Mouse (Mus musculus) brain, embryonic 14.5 days (tissue): ENCODE data around the gene Hist1h4m. TPM values are rescaled to one million over a fixed set of nuclear protein-coding genes. Genes with fewer than 3 reads are reported as not detected.
"Not testable (repeated sequence)": the region's sequence is repeated elsewhere in the genome, so short reads cannot be mapped to it uniquely, and the experiment has no call there.

Source experiments
- DNase-seq: peaks from one replicate; pipeline ENCODE4 v3.0.0-alpha.2; 2011; ENCODE audit warnings: low read depth
- CTCF ChIP-seq: fragments of 200-500 bp; IDR thresholded peaks from 2 replicates; pipeline ENCODE4 v1.5.1; 2012; ENCODE audit warnings: inconsistent platforms, mild to moderate bottlenecking, moderate library complexity, borderline replicate concordance; ENCODE audit not compliant: insufficient read depth, insufficient read length; ENCODE audit errors: extremely low read depth
- POLR2A ChIP-seq: fragments of 200-500 bp; IDR thresholded peaks from 2 replicates; pipeline ENCODE4 v1.6.1; 2012; ENCODE audit warnings: mild to moderate bottlenecking, inconsistent platforms, borderline replicate concordance; ENCODE audit not compliant: poor library complexity, insufficient read depth, insufficient read length, severe bottlenecking; ENCODE audit errors: extremely low read depth
- polyA plus RNA-seq: library from polyadenylated mRNA; depleted of rRNA; stranded (reverse); fragments of >200 nt; gene quantifications from 2 replicates; pipeline ENCODE4 v1.2.3, GENCODE M21; 2012; rRNA removed

Gene Hist1h4m
- not detected in 2 replicates for polyA plus RNA-seq

DNA sequence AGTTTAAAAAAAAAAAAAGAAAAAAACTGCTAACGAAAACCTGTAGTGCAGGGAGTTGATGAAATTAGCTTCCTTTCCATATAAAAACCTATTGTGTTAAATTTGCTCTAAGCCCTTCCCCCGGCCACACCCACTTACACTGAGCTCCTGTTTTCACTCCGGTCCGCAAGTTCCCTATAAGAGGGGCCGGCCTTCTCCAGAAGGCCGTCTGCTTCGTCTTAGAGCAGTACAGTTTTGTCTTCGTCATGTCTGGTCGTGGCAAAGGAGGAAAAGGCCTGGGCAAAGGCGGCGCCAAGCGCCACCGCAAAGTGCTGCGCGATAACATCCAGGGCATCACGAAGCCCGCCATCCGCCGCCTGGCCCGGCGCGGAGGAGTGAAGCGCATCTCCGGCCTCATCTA lies at the start of gene Hist1h4m:
Gene Hist1h4m (plus strand): TSS at position 208 of the 400 bp plus-strand sequence.
- DNase-seq: not testable (repeated sequence)

DNA sequence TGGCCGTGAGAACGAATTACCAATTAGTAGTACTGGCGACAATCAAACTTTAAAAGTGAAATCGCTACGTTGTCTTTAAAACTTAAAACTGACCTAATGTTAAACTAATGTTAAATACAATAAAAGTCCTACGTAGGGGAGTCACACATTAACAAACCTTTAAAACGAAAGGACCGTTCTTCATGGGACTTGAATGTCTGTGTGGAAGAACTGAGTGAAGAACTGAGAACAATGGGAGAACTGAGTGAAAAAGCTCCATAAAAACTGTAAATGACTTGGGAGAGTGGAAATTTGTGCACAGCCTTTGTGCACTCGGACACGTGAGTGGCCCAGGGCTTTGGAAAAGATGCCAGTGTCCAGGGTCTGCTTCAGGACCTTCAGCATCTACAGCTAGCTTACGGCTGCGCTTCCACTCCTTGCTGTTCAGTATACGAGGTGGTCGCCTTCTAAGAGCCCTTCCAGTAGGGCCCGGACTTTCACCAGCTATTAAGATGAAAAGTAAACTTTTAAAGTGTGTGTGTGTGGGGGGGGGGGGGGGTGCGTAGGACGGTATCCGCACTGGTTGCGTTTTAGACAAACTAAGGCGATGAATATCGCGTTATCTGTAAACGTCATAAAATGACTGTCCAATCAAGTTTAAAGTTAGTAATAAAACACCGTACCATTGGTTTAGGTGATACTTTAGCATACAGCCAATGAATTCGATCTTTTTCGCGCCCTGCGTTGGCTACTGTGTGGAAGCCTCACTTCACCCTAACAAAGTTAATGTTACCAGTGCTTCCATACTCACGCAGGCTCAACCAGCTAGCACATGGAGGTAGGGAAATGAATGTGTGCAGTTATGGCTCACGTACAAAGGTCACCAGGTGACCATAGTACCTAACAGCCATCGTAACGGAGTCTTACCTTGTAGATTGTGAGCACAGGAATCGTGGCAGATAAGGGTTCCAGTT lies 32.5 kb upstream of the Hist1h4m start:
- peak; percentile 97 for DNase-seq
- TF ChIP-seq POLR2A: peak; percentile 17; the same call in 1 of the 2 replicates
- TF ChIP-seq CTCF: no peak

DNA sequence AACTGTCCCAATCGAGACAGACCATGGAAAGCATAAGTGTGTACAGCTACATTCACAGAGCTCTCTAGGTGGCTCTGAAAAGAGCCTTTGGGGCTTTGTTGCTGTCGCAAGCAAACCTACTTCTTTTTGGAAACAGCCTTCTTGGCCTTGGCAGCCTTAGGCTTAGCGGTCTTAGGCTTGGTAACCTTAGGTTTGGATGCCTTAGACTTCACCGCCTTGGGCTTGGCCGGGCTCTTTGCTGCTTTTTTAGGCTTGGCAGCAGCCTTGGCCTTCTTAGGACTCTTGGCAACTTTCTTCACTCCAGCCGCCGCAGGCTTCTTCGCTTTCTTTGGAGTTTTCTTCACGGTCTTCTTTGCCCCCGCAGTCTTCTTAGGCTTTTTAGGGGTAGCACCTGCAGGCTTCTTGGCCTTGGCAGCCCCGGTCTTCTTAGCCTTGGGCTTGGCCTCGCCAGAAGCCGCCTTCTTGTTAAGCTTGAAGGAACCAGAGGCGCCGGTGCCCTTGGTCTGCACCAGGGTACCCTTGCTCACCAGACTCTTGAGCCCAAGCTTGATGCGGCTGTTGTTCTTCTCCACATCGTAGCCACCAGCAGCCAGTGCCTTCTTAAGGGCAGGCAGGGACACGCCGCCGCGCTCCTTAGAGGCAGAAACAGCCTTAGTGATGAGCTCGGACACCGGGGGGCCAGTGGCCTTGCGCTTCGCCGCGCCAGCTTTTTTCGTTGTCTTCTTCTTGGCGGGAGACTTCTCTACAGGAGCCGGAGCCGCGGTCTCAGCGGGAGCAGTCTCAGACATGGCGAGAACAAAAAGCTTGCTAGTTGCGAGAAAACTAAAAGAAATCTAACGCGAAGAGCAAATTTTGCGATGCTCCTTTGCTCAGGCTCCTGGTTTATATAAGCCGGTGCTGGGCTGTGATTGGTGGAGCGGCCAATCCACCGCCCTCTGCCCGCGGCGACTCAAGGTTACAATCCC lies 31.5 kb upstream of the Hist1h4m start, which contains the start of gene Hist1h1b:
Gene Hist1h1b (minus strand): TSS at position 859 of the 965 bp plus-strand sequence.
- TF ChIP-seq CTCF: no peak
- TF ChIP-seq POLR2A: peak; percentile 27; the same call in 1 of the 2 replicates
- peak; percentile 91 for DNase-seq

DNA sequence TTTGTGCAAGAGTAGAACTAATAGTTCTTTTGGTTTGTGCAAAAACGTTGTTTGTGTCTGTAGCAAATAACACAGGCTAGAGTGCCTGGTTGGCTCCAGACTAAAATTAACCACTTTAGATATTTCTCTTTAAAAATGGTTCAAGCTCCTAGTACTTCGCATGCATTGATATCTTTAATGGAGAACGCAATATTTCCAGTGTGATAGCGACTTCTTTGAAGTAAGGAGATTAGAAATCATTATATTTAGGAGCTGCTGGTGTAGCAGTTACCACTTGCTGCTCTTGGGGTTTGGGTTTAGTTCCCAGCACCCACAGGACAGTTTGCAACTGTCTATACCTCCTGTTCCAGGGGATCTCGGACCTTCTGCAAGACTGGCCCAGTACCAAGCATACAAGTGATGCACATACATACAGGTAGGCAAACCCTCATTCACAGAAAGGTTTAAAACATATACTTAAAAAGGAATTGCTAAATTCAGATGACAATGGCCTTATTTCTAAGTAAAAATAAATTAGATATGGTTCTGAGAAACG lies 30.5 kb upstream of the Hist1h4m start:
- no peak for DNase-seq
- TF ChIP-seq POLR2A: no peak
- no peak for TF ChIP-seq CTCF

DNA sequence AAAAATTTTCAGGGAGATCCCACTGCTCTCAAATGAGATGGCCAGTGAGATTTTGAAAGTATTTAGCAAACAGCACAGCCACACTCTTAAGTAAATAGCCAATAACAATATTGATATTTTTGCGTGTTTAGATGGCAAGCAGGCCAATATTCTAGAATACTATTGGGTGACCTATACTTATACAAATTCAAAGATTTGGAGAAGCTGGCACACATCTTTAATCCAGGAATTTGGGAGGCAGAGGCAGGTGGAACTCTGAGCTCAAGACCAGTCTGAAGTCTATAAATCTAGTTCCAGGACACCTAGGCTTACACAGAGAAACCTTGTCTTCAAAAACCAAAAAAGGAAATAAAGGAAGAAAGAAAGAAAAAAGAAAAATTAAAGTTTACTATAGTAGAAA lies 29.9 kb upstream of the Hist1h4m start:
- no peak for TF ChIP-seq CTCF
- TF ChIP-seq POLR2A: no peak
- no peak for DNase-seq

DNA sequence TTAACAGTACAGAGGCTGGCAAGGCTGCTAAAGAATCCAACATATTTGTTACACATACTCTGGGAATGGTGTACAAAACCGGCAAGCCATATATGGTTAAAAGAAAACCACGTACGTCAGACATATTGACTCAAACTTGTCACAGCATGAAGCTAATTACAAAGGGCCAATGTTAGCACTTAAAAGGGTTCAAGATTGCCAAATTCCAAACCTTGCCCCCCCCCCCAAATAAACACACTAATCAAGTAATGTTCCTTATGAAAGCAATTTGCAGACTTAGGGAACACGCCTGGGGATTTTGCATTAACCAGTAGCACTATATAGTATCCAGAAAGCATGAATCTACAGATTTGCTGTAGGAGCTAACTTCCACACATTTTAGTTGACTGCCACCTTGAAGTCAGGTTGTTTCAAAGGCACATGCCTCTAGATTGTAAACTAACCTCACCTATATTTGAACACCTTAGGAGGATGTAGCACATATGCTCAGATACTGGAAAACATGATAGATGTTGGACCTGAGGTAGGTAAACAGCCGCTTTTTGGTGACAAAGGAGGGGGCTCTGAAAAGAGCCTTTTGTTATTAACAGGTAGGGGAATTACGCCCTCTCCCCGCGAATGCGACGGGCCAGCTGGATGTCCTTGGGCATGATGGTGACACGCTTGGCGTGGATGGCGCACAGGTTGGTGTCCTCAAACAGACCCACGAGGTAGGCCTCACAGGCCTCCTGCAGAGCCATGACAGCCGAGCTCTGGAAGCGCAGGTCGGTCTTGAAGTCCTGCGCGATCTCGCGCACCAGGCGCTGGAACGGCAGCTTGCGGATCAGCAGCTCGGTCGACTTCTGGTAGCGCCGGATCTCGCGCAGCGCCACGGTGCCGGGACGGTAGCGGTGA lies 28.9 kb upstream of the Hist1h4m start:
- peak; percentile 77 for DNase-seq

DNA sequence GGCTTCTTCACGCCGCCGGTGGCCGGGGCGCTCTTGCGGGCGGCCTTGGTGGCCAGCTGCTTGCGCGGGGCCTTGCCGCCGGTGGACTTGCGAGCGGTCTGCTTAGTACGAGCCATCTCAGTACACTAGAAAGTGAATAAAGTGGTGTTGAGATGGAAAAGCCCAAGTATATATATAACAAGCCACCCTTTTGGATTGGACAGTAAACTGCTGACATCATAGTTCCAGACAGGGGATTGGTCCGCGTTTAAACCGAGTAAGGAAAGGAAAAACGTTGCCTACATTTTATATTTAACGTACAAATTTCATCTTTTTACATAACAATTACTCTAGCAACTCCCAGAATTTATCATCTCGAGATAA lies 28.3 kb upstream of the Hist1h4m start, which contains the start of gene Hist1h3i:
Gene Hist1h3i (minus strand): TSS at position 116 of the 363 bp plus-strand sequence.
- DNase-seq: peak; percentile 98
- no peak for TF ChIP-seq CTCF
- TF ChIP-seq POLR2A: peak; percentile 3; the same call in 1 of the 2 replicates

DNA sequence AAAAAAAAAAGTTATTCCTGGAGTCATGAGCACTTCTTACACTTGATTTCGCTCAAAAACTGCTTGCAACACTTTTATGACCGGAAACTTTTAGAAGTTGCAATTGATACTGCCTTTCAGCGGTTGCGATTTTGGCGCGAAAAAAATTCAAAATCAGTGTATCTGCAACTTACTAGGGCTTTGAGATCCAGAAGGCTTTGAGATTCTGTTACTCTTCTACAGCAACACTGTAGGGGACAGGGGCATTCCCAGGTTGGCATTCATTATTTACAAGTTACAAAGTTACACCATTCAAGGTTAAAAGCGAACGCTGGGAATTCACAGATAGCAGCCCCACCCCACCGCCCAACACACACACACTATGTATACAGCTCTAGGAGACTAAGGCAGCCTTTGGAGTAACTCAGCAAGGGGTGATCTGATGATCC lies 27.8 kb upstream of the Hist1h4m start:
- DNase-seq: peak; percentile 76
- TF ChIP-seq CTCF: no peak
- no peak for TF ChIP-seq POLR2A

DNA sequence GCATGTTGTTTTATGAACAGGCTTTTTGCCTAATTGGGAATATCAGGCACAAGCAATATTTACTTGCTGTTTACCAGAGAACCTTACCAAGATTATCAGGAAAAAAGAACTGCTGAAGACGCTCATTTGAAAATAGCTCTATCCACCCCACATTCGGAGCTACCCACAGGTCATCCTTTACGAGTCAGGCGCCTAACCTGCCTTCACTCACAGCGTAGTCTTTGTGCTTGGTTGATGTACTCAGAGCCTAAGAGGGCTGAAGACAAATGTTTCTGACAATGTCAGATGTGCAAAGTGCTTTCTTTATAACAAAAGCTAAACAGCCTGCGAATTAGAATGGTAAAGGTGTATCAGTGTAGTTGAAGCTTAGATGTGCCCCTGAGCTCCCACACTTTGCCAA lies 27.2 kb upstream of the Hist1h4m start:
- no peak for TF ChIP-seq CTCF
- TF ChIP-seq POLR2A: no peak
- DNase-seq: no peak

DNA sequence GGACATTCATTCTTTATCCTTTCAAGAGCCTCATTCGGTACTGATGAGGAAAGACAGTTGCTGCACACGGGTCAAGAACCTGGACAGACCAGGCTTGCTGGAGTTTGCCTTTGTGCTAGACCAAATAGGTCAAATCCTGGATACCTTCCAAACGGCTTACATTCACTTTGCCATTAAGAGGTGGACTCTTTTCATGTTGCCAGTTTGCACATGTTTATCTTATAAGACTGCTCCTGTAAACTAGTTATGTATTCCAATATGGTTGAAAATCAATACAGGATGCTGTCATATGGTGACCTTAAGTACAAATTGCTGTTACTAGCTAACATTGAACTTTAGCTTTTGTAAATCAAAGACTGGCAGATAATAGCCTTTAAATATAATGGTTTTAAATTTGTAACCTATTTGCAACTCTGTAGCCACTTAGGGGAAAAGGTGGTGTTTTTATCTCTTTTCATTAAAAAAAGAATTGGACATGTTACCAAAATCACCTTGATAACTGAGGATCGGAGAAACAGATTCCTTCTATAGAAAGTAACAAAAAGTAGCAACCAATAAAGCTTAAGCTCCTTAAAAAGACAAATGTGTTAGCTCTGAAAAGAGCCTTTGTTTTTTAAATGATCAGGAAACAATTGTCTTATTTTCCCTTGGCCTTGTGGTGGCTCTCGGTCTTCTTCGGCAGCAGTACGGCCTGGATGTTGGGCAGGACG lies 25.2 kb upstream of the Hist1h4m start:
- TF ChIP-seq POLR2A (no peak), CTCF (no peak)
- DNase-seq: peak; percentile 72

DNA sequence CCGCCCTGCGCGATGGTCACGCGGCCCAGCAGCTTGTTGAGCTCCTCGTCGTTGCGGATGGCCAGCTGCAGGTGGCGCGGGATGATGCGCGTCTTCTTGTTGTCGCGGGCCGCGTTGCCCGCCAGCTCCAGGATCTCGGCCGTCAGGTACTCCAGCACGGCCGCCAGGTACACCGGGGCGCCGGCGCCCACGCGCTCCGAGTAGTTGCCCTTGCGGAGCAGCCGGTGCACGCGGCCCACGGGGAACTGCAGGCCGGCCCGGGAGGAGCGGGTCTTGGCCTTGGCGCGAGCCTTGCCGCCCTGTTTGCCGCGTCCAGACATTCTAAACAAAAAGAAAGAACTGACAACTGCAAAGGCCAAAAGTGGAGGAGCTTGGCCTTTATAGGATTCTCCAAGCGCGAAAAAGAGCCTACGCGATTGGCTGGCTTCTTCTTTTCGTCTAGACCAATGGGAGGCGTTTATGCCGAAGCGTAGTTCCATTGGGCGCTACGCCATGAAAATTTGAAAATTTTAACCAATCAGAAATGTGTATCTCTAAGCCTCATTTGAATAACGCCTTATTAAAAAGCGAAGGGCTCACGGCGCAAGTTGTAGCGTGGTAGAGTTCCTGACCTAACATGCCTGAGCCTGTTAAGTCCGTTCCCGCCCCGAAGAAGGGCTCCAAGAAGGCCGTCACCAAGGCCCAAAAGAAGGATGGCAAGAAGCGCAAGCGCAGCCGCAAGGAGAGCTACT lies 24.5 kb upstream of the Hist1h4m start, which contains the start of the genes Hist1h2an and Hist1h2bp:
Gene Hist1h2an (minus strand): TSS at position 320 of the 731 bp plus-strand sequence.
Gene Hist1h2bp (plus strand): TSS at position 563 of the 731 bp plus-strand sequence.
- DNase-seq: peak; percentile 99
